Mouse (Mus musculus) forebrain, embryonic 16.5 days (tissue): Measurements from ENCODE around the gene Cyp4b1. TPM values are rescaled to one million over a fixed set of nuclear protein-coding genes. Genes with fewer than 3 reads are reported as not detected.
"Not testable (repeated sequence)": the region's sequence is repeated elsewhere in the genome, so short reads cannot be mapped to it uniquely, and the experiment has no call there.

ENCODE experiments used
- ATAC-seq: fragments of 200-750 bp; cut with Nextera tagmentation; 2 replicates; pipeline ENCODE4 v1.8.0; 2017; ENCODE audit warnings: mild to moderate bottlenecking, moderate library complexity
- H3K27ac ChIP-seq: fragments of 300-500 bp; sonication (generic); 2 replicates; pipeline ENCODE4 v1.5.1; 2014; ENCODE audit warnings: low read length, control low read depth
- H3K27me3 ChIP-seq: fragments of 300-500 bp; sonication (generic); replicated peaks from 2 replicates; pipeline ENCODE4 v1.6.1; 2014; ENCODE audit warnings: low read length; ENCODE audit not compliant: control insufficient read depth, insufficient read depth
- H3K36me3 ChIP-seq: fragments of 300-500 bp; sonication (generic); 2 replicates; pipeline ENCODE4 v1.6.1; 2014; ENCODE audit not compliant: control insufficient read depth, insufficient read depth
- H3K4me1 ChIP-seq: fragments of 300-500 bp; sonication (generic); replicated peaks from 2 replicates; pipeline ENCODE4 v1.6.1; 2014; ENCODE audit warnings: low read length; ENCODE audit not compliant: control insufficient read depth, insufficient read depth
- H3K4me2 ChIP-seq: fragments of 300-500 bp; sonication (generic); 2 replicates; pipeline ENCODE4 v1.6.1; 2014; ENCODE audit warnings: mild to moderate bottlenecking, low read length, control low read depth
- H3K4me3 ChIP-seq: fragments of 300-500 bp; sonication (generic); replicated peaks from 2 replicates; pipeline ENCODE4 v1.5.1; 2014; ENCODE audit warnings: mild to moderate bottlenecking, low read length, control low read depth
- H3K9ac ChIP-seq: fragments of 300-500 bp; sonication (generic); replicated peaks from 2 replicates; pipeline ENCODE4 v1.6.1; 2014; ENCODE audit warnings: low read depth, low read length, control low read depth
- H3K9me3 ChIP-seq: fragments of 300-500 bp; sonication (generic); 2 replicates; pipeline ENCODE4 v1.6.1; 2016; ENCODE audit warnings: low read length; ENCODE audit not compliant: control insufficient read depth
- WGBS: fragments of 180-500 bp; shearing (Covaris S2); extraction: QIAGEN DNeasy Blood & Tissue Kit; methylation state at CpG from one replicate; pipeline ENCODE4 v1.1.7; 2014; 5-methylcytosine and 5-hydroxymethylcytosine counted together
- polyA plus RNA-seq: library from polyadenylated mRNA; unstranded; fragments of >200 nt; fragmentation: Nextera tagmentation; extraction: Ambion mirVana; gene quantifications from 2 replicates; pipeline ENCODE4 v1.2.1, GENCODE M21; 2015

Gene Cyp4b1
- polyA plus RNA-seq, 1 experiment from 2014 or later = 0.42 TPM

GRCm38 (mm10) chr4:115648752-115649151 lies 1.2 kb upstream of the Cyp4b1 start:
- H3K36me3 ChIP-seq = no peaks in the 10 kb centered on the region
- no peaks in the 10 kb centered on the region for H3K4me1 ChIP-seq
- H3K9ac ChIP-seq = no peak overlapping the region
- H3K27me3 ChIP-seq = no peaks in the 10 kb centered on the region
- H3K9me3 ChIP-seq = no peaks in the 10 kb centered on the region
- 64% methylated on average over 2 of the region's 2 CpGs for WGBS
- no peak overlapping the region for H3K4me2 ChIP-seq
- no peak for ATAC-seq
- H3K4me3 ChIP-seq = no peak overlapping the region
- no peak overlapping the region for H3K27ac ChIP-seq

GRCm38 (mm10) chr4:115645371-115645770 lies 2.2 kb downstream of the Cyp4b1 start:
- no peak overlapping the region for H3K9ac ChIP-seq
- H3K4me3 ChIP-seq = no peak overlapping the region
- H3K9me3 ChIP-seq = no peaks in the 10 kb centered on the region
- H3K27ac ChIP-seq = no peak overlapping the region
- no peak for ATAC-seq
- no peaks in the 10 kb centered on the region for H3K36me3 ChIP-seq
- H3K4me2 ChIP-seq = no peak overlapping the region
- H3K4me1 ChIP-seq = no peaks in the 10 kb centered on the region
- H3K27me3 ChIP-seq = no peaks in the 10 kb centered on the region

GRCm38 (mm10) chr4:115642967-115643754 lies 4.4 kb downstream of the Cyp4b1 start:
- H3K36me3 ChIP-seq = no peaks in the 10 kb centered on the region
- no peak overlapping the region for H3K4me2 ChIP-seq
- no peak overlapping the region for H3K4me3 ChIP-seq
- ATAC-seq = no peak
- no peak overlapping the region for H3K9ac ChIP-seq
- no peaks in the 10 kb centered on the region for H3K9me3 ChIP-seq
- no peaks in the 10 kb centered on the region for H3K27me3 ChIP-seq
- no peak overlapping the region for H3K27ac ChIP-seq
- no peaks in the 10 kb centered on the region for H3K4me1 ChIP-seq
- WGBS = 78% methylated on average over 5 of the region's 5 CpGs

- not testable (repeated sequence) for H3K4me2 ChIP-seq, ATAC-seq, H3K9ac ChIP-seq, H3K4me3 ChIP-seq, H3K27ac ChIP-seq, H3K4me1 ChIP-seq, H3K9me3 ChIP-seq, H3K27me3 ChIP-seq, H3K36me3 ChIP-seq
- 98% methylated on average over 3 of the region's 3 CpGs for WGBS
These were observed 22.0 kb downstream of the Cyp4b1 start for GRCm38 (mm10) chr4:115625560-115625959.

- Histone ChIP-seq H3K9me3 (no peaks in the 10 kb centered on the region), H3K27me3 (no peaks in the 10 kb centered on the region), H3K4me2 (no peak overlapping the region), H3K9ac (no peak overlapping the region), H3K4me1 (no peaks in the 10 kb centered on the region), H3K4me3 (no peak overlapping the region), H3K27ac (no peak overlapping the region), H3K36me3 (no peaks in the 10 kb centered on the region)
- no peak for ATAC-seq
These were observed 33.5 kb downstream of the Cyp4b1 start for GRCm38 (mm10) chr4:115614005-115614404.

- H3K27ac ChIP-seq, H3K4me2 ChIP-seq, H3K4me3 ChIP-seq, H3K36me3 ChIP-seq, ATAC-seq, H3K27me3 ChIP-seq, H3K9ac ChIP-seq, H3K9me3 ChIP-seq, H3K4me1 ChIP-seq: not testable (repeated sequence)
- 87% methylated on average over 8 of the region's 8 CpGs for WGBS
These were observed 46.9 kb downstream of the Cyp4b1 start, which contains the start of gene Cyp4a32 for GRCm38 (mm10) chr4:115600611-115601010. Gene Cyp4a32 (plus strand): TSS chr4:115600969.

- 83% methylated on average over 2 of the region's 2 CpGs for WGBS
- Histone ChIP-seq H3K36me3 (no peaks in the 10 kb centered on the region), H3K27ac (no peak overlapping the region), H3K27me3 (no peaks in the 10 kb centered on the region), H3K4me2 (no peak overlapping the region), H3K4me3 (no peak overlapping the region), H3K9ac (no peak overlapping the region), H3K4me1 (no peaks in the 10 kb centered on the region), H3K9me3 (no peaks in the 10 kb centered on the region)
- no peak for ATAC-seq
These were observed 50.6 kb downstream of the Cyp4b1 start for GRCm38 (mm10) chr4:115596824-115597336.

- Histone ChIP-seq H3K27me3 (no peaks in the 10 kb centered on the region), H3K9ac (no peak overlapping the region), H3K4me1 (no peaks in the 10 kb centered on the region), H3K4me2 (no peak overlapping the region), H3K36me3 (no peaks in the 10 kb centered on the region), H3K9me3 (no peaks in the 10 kb centered on the region), H3K4me3 (no peak overlapping the region), H3K27ac (no peak overlapping the region)
- WGBS = 94% methylated on average over 1 of the region's 1 CpGs
- no peak for ATAC-seq
These were observed 51.2 kb downstream of the Cyp4b1 start for GRCm38 (mm10) chr4:115596357-115596756.

GRCm38 (mm10) chr4:115583036-115583435 lies 64.5 kb downstream of the Cyp4b1 start:
- no peak overlapping the region for H3K4me2 ChIP-seq
- H3K36me3 ChIP-seq = no peaks in the 10 kb centered on the region
- H3K4me3 ChIP-seq = no peak overlapping the region
- ATAC-seq = no peak
- H3K4me1 ChIP-seq = no peaks in the 10 kb centered on the region
- H3K27me3 ChIP-seq = no peaks in the 10 kb centered on the region
- no peak overlapping the region for H3K9ac ChIP-seq
- H3K27ac ChIP-seq = no peak overlapping the region
- no peaks in the 10 kb centered on the region for H3K9me3 ChIP-seq
